Mouse (Mus musculus) CH12.LX (cell line): ENCODE measurements at regions not wholly inside any gene's neighbourhood (a gene's known extent, or its start where the extent isn't known, plus 50 kb on each side); places are given as distances from the start of the nearest gene placed in this dataset.

ENCODE experiments used
- BHLHE40 ChIP-seq: IDR thresholded peaks from 2 replicates; pipeline ENCODE4 v1.6.1; 2011; ENCODE audit warnings: mild to moderate bottlenecking, low read depth, low read length, improper control_type of control experiment
- CTCF ChIP-seq, 2 experiments: IDR thresholded peaks in 1 of 2; conservative IDR thresholded peaks in 1 of 2; 2 replicates each; pipeline ENCODE4 v1.5.1; 2011 to 2012; ENCODE audit warnings: low read depth in 2 of 2, low read length in 2 of 2, improper control_type of control experiment in 1 of 2, inconsistent platforms in 1 of 2, mild to moderate bottlenecking in 1 of 2, moderate library complexity in 1 of 2
- HCFC1 ChIP-seq: IDR thresholded peaks from 2 replicates; pipeline ENCODE4 v1.6.1; 2012; ENCODE audit warnings: low read depth, mild to moderate bottlenecking, inconsistent platforms, low read length, improper control_type of control experiment
- MXI1 ChIP-seq: IDR thresholded peaks from 2 replicates; pipeline ENCODE4 v1.6.1; 2011; ENCODE audit warnings: mild to moderate bottlenecking, low read depth, low read length, improper control_type of control experiment
- POLR2A ChIP-seq: IDR thresholded peaks from 2 replicates; pipeline ENCODE4 v1.6.1; 2011; ENCODE audit warnings: low read depth, mild to moderate bottlenecking, improper control_type of control experiment, low read length
- USF2 ChIP-seq: conservative IDR thresholded peaks from 2 replicates; pipeline ENCODE4 v1.6.1; 2011; ENCODE audit warnings: low read depth, low read length, improper control_type of control experiment
- ZC3H11A ChIP-seq: IDR thresholded peaks from 2 replicates; pipeline ENCODE4 v1.6.1; 2012; ENCODE audit warnings: low read depth, mild to moderate bottlenecking, inconsistent platforms, low read length, improper control_type of control experiment

DNA sequence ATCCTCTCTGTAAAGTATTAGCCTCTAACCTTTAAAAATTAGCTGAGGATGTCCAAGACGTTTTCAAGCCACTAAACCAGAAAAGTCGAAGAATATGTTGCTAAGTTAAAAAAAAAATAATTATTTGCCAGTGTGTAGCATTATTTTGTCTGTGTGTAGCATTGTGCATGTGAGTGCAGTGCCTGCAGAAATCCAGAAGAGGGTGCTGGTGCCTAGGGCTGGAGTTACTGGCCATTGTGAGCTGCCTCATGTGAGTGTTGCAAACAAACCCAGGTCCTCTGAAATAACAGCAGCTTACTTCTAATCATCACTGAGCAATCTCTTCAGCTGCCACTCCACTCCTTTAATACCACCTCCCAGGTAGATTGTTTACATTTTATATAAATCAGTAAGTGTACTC lies 345.0 kb downstream of the Ttll7 start:
- TF ChIP-seq HCFC1 = no peak
- TF ChIP-seq ZC3H11A = no peak
- peak; percentile 76 to 91 for TF ChIP-seq CTCF (conservative IDR thresholded peaks at IDR 0.05 in 1 of 2, IDR thresholded peaks at IDR 0.05 in 1 of 2; ENCODE audit: low read depth in 2 of 2, low read length in 2 of 2)
- TF ChIP-seq MXI1 = no peak
- TF ChIP-seq BHLHE40 = no peak
- no peak for TF ChIP-seq USF2
- TF ChIP-seq POLR2A = no peak
